8 mouse cellular contexts compared by ENCODE assay signal in the genomic region with DNA sequence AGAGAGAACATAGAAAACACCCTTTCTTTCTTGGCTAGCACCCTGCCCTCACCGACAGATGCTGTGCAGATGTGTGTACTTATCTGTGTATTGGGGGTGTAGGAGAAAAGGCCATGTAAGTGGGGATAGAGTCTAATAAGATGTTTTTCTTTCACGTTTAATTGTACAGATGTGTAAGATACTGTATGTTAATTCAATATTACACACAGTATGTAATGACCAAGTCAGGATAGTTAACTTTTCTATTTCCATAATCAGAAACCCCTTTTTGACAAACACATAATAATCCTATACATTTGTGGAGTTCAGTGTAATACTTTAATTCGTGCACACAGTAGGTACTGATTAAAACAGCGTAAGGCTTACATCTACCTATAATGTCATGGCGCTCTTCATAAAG. TPM values are rescaled to one million over a fixed set of nuclear protein-coding genes. Genes with fewer than 3 reads are reported as not detected.
A peak's percentile ranks its signal among the peaks of the same experiment; 100 is the strongest.
DNase-seq lines count a peak whose midpoint lies in the region; ATAC-seq lines count a peak whose summit lies in the region.

A gene (plus strand): TSS at position 301 of the 400 bp plus-strand sequence.

- no peak for ATAC-seq in embryonic facial prominence, embryonic 13.5 days (ENCODE audit: insufficient number of reproducible peaks, insufficient read depth, low FRiP score, low TSS enrichment, low read depth)
- ATAC-seq in midbrain, embryonic 15.5 days (replicated peaks): no peak

- peaks cover 52% of the 10 kb centered on the region for H3K27me3 ChIP-seq in embryonic facial prominence, embryonic 13.5 days
- H3K27me3 ChIP-seq in midbrain, embryonic 15.5 days (replicated peaks): peaks cover 23% of the 10 kb centered on the region

- no peaks in the 10 kb centered on the region for H3K36me3 ChIP-seq in embryonic facial prominence, embryonic 13.5 days
- no peaks in the 10 kb centered on the region for H3K36me3 ChIP-seq in midbrain, embryonic 15.5 days (replicated peaks)

- H3K9me3 ChIP-seq in embryonic facial prominence, embryonic 13.5 days: no peaks in the 10 kb centered on the region
- no peaks in the 10 kb centered on the region for H3K9me3 ChIP-seq in midbrain, embryonic 15.5 days

- H3K9ac ChIP-seq in embryonic facial prominence, embryonic 13.5 days: peak within 1 kb of the TSS; percentile 73
- H3K9ac ChIP-seq in midbrain, embryonic 15.5 days: peak within 1 kb of the TSS; percentile 54

- H3K4me1 ChIP-seq in embryonic facial prominence, embryonic 13.5 days: peaks cover 45% of the 10 kb centered on the region
- peaks cover 38% of the 10 kb centered on the region for H3K4me1 ChIP-seq in midbrain, embryonic 15.5 days

- 70% methylated on average over 5 of the region's 5 CpGs for WGBS in embryonic facial prominence, embryonic 13.5 days
- 80% methylated on average over 5 of the region's 5 CpGs for whole genome bisulfite sequencing in midbrain, embryonic 15.5 days

- 0 out of 2 replicates have a peak within 1 kb of the TSS, but pooled peaks have one; percentile 22 for H3K27ac ChIP-seq in embryonic facial prominence, embryonic 13.5 days
- peak within 1 kb of the TSS; percentile 57 for H3K27ac ChIP-seq in midbrain, embryonic 15.5 days

- peak within 1 kb of the TSS; percentile 99 for H3K4me2 ChIP-seq in embryonic facial prominence, embryonic 13.5 days
- peak within 1 kb of the TSS; percentile 93 for H3K4me2 ChIP-seq in midbrain, embryonic 15.5 days

- peak within 1 kb of the TSS; percentile 57 for H3K4me3 ChIP-seq in embryonic facial prominence, embryonic 13.5 days
- peak within 1 kb of the TSS; percentile 59 for H3K4me3 ChIP-seq in midbrain, embryonic 15.5 days

- DNase-seq in layer of hippocampus, adult 18-20 months (ENCODE audit: low spot score in 2 of 2): no peak
- DNase-seq in layer of hippocampus, adult 9-11 months: no peak
- no peak for DNase-seq in layer of hippocampus, postnatal 10 days (ENCODE audit: low spot score in 2 of 2)
- DNase-seq in adrenal gland, adult (ENCODE audit: inconsistent age in 2 of 2, low spot score in 1 of 2): no peak
- no peak for DNase-seq in embryo, embryonic 10.5 days (ENCODE audit: low spot score)
- no peak for DNase-seq in urinary bladder, postnatal 4 days (ENCODE audit: low spot score in 2 of 2)

RNA-seq across cellular contexts. Expression of the gene that starts here (rescaled TPM):
- total RNA-seq in layer of hippocampus, adult 18-20 months (2021): 10 to 100 TPM; 12.4 to 13.4 TPM
- 1.5 and 2.6 TPM in 2 replicates for polyA plus RNA-seq in embryonic facial prominence, embryonic 13.5 days (2015; fragmentation: Nextera tagmentation; extraction: Ambion mirVana)
- 10 to 100 TPM; 15.2 to 16.3 TPM for total RNA-seq in layer of hippocampus, postnatal 10 days (2021)
- 3.2 and 3.7 TPM in 2 replicates for polyA plus RNA-seq in midbrain, embryonic 15.5 days (2015; fragmentation: Nextera tagmentation; extraction: Ambion mirVana)
